Mouse (Mus musculus): ENCODE data around the gene Hist1h2ae. TPM values are rescaled to one million over a fixed set of nuclear protein-coding genes. Genes with fewer than 3 reads are reported as not detected.
"Not testable (repeated sequence)": the region's sequence is repeated elsewhere in the genome, so short reads cannot be mapped to it uniquely, and the experiment has no call there.

Hist1h2ae gene
- total RNA-seq, 4 experiments from 2014 or later = 3.0 to 5.2 (median 4.7) TPM

GRCm38 (mm10) chr13:23541497-23541896 is 29.5 kb downstream of the Hist1h2ae start:
- DNase-seq (ENCODE audit: low spot score in 2 of 2) = no peak

- not testable (repeated sequence) for DNase-seq (ENCODE audit: low spot score in 2 of 2)
Observed at GRCm38 (mm10) chr13:23539821-23540220, 31.2 kb downstream of the Hist1h2ae start.

DNA sequence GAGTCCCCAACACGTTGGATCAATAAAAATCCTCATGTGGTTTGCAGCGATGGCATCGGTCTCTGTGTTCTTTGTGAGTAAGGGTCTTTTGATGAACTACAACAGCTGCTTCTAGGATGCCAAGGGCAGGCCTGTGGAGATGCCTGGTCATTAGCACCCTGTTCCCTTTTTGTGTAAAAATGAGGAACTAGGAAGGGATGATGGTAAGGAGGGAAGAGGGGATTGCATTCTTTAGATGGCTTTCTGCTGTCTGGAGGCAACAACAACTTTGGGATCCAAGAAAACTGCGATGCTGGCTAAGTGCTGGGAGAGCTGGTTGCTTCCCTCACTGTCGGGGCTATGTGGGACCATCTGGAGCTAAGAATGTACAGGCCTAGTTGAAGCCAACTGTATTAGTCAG is 32.8 kb downstream of the Hist1h2ae start:
- no peak for DNase-seq (ENCODE audit: low spot score in 2 of 2)

GRCm38 (mm10) chr13:23537006-23537710 is 33.9 kb downstream of the Hist1h2ae start:
- DNase-seq (ENCODE audit: low spot score in 2 of 2) = no peak

- no peak for DNase-seq (ENCODE audit: low spot score in 2 of 2)
Observed at GRCm38 (mm10) chr13:23536076-23536822, 34.8 kb downstream of the Hist1h2ae start.

- DNase-seq (ENCODE audit: low spot score in 2 of 2) = peak; percentile 75 to 92
Observed at GRCm38 (mm10) chr13:23535137-23536075, 35.6 kb downstream of the Hist1h2ae start, which contains the start of gene Hist1h3g. TSS of gene Hist1h3g (plus strand) at chr13:23535422.

DNA sequence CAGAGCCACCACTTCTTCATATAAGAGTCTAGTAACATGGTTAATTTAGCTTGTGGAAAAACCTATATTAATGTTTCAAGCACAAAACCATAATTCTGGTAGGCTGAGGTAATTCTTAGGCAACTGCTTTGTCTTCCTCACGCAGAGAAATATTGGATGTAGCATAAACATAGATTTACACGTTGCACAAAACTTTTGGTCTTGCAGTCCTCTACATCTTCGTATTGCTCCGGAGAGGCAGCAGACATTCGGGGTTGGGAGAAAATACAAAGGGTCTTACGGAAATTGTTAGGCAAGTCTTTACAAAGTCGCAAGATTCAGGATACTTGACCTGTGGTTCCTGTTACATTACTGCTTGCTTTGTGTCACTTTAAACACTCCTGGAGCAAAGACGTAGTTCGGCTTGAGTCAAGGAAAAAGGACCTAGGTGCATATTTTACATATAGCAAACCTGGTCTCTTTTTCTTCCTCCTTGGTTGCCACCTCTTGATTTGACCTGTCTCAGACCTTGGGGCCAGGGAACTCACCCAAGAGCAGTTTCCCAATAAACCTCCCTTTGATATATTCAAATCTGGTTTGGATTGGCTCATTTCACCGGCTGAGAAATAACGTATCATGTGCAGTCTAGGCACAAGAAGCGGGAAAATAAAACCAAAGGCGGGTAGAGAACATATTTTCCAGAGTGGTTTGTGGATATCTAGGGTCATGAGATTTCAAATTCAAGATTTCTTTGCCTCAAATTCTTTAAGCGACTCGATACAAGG is 36.5 kb downstream of the Hist1h2ae start:
- DNase-seq (ENCODE audit: low spot score in 2 of 2) = peak in 1 of 2 experiments; percentile 35

DNA sequence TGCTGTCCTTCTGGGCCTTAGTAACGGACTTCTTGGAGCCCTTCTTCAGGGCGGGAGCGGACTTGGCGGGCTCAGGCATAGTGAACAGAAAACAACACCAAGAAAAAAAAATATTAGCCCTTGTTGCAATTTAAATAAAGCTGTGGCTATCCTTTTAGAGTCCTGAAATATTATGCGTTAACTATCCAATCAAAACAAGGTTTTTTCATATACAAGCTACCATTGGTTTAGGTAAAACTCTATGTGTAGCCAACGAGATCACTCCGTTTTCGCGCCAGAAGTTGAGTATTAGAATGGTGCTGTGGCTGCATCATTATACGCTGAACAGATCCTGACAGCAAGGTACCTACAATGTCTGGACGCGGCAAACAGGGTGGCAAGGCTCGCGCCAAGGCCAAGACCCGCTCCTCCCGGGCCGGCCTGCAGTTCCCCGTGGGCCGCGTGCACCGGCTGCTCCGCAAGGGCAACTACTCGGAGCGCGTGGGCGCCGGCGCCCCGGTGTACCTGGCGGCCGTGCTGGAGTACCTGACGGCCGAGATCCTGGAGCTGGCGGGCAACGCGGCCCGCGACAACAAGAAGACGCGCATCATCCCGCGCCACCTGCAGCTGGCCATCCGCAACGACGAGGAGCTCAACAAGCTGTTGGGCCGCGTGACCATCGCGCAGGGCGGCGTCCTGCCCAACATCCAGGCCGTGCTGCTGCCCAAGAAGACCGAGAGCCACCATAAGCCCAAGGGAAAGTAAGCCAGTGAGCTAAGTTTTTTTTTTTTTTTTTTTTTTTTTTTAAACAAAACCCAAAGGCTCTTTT is 37.3 kb downstream of the Hist1h2ae start, which contains the start of gene Hist1h2af:
TSS of gene Hist1h2af (plus strand) at position 347 of the 808 bp plus-strand sequence.
- peak in 1 of 2 experiments; percentile 78 for DNase-seq (ENCODE audit: low spot score in 2 of 2)

DNA sequence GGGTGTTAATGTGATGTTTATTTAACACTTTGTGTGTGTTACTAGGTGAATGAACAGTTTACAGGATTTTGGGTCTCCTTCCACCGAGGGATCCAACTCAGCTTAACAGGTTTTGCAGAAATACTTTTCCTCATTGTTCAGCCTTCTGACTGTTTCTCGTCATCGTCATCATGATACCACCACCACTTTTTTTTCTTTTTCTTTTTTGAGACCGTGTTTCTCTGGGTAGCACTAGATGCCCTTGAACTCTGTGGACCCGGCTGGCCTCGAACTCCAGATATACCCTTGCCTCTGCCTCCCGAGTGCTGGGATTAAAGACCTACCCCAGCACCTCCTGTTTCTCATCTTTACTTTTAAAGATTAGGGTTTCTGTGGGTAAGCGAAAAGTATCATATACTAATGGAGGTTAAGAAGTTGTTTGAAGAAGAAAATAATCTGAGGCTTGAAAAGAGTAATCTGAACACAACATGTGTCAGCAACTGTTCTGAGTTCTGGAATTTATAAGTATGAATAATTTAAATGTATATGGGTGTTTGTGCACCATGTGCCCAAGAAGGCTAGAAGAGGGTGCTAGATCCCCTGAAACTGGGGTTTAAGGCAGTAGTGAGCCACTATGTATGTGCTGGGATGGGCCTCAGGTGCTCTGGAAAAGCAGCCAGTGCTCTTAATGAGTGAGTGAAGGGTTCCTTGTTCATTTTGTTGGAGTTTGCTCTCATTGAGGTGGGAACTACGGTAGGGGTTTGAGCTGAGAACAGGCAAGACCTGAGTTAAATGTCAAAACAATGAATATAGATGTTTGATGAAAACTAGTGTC is 38.6 kb downstream of the Hist1h2ae start:
- no peak for DNase-seq (ENCODE audit: low spot score in 2 of 2)

GRCm38 (mm10) chr13:23530901-23531875 is 39.8 kb downstream of the Hist1h2ae start, which contains the start of gene Hist1h4h:
TSS of gene Hist1h4h (plus strand) at chr13:23531050.
- DNase-seq (ENCODE audit: low spot score in 2 of 2) = peak; percentile 97 to 98

GRCm38 (mm10) chr13:23530181-23530900 is 40.7 kb downstream of the Hist1h2ae start:
- peak; percentile 36 to 69 for DNase-seq (ENCODE audit: low spot score in 2 of 2)

DNA sequence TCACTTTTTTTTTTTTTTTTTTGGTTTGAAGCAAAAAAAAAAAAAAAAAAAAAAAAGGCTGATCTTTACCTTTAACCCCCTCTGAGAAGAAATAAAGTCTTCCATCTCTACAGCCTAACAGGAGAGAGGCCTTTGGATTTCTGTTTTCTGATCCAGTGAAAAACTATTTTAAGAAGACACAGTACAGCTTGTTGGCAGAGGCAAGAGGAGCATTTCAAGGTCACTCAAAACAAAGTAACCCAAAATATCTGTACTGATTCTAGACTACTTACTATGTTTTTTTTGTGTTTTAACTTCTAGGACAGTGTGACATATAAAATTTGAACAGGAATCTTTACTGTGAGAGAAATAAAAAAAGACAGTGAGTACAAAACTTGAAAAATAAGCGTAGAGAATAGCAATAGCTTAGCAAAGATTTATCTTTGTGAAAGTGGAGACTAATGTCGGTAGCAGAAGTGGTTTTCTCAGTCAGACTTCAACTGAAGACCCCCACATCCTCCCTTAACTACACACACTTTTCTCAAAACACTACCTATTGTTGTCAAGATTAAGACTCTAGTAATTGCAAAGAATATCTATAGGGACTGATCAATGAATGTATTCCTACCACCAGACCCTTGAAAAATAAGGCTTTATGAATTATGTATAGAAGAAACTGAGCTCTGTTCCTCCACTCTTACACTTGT is 41.4 kb downstream of the Hist1h2ae start:
- no peak for DNase-seq (ENCODE audit: low spot score in 2 of 2)

DNA sequence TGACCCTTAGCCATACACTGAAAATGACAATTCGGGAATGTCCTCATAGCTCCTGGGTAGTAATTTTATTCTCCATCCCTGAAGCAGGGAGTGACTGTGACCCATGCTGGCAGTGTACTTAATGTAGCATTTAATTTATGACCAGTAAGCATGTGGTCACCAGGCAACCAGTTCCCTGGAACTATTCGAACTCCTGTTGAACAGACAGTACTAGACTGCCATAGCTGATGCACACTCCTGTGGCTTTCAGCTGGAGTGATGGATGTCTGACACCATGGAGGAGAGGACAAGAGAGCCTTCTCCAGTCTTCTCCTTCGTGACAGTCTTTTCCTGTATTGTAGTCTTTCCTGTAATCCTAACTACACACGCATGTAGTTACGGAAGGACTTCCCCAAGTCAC is 42.0 kb downstream of the Hist1h2ae start:
- no peak for DNase-seq (ENCODE audit: low spot score in 2 of 2)

DNA sequence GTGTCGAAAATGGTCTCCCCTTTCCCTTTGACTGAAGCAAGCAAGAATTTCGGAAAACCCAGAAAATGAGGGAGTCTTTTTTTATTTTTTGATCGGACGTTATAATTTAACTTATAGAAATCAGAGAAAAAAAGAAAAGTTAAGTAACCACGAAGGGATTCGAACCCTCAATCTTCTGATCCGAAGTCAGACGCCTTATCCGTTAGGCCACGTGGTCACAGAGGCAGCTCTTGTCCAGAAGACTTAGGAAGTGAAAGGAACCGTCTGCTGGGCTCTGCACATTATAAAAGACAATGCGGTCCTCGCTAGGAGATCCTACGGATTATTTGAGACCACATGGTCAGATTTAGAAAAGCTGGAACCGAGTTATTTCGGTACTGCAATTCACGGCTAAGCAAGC is 44.7 kb downstream of the Hist1h2ae start:
- peak; percentile 80 to 99 for DNase-seq (ENCODE audit: low spot score in 2 of 2)

DNA sequence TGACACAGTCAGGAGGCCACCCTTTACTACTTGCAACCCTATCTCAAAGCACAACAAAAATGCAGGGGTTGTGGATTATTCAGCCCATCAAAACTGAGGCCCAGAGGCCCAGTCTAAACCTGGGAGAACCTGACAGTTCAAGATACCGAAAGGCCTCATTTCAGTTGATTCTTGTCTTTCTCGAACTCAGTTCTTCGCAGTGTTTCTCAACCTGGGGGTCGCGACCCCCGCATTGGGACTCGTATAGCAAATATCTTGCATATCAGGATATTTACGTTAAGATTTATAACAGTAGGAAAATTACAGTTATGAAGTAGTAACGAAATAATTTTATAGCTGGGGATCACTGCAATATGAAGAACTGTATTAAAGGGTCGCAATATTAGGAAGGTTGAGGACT is 45.1 kb downstream of the Hist1h2ae start:
- no peak for DNase-seq (ENCODE audit: low spot score in 2 of 2)

- peak; percentile 35 to 44 for DNase-seq (ENCODE audit: low spot score in 2 of 2)
Observed at GRCm38 (mm10) chr13:23524654-23525053, 46.4 kb downstream of the Hist1h2ae start.
